Mouse (Mus musculus) intestine, postnatal 0 days (tissue): ENCODE measurements around the gene Tnn. TPM values are rescaled to one million over a fixed set of nuclear protein-coding genes. Genes with fewer than 3 reads are reported as not detected.

Experiments used
- ATAC-seq: fragments of 200-750 bp; cut with Nextera tagmentation; 2 replicates; pipeline ENCODE4 v1.8.0; 2017; ENCODE audit warnings: mild to moderate bottlenecking, moderate TSS enrichment, moderate library complexity
- H3K27ac ChIP-seq: fragments of 300-500 bp; sonication (generic); 2 replicates; pipeline ENCODE4 v1.5.1; 2014; ENCODE audit warnings: mild to moderate bottlenecking, low read depth, low read length, moderate library complexity
- H3K27me3 ChIP-seq: fragments of 300-500 bp; sonication (generic); replicated peaks from 2 replicates; pipeline ENCODE4 v1.6.1; 2014; ENCODE audit warnings: low read length, mixed read lengths; ENCODE audit not compliant: control insufficient read depth, insufficient read depth
- H3K36me3 ChIP-seq: fragments of 300-500 bp; sonication (generic); 2 replicates; pipeline ENCODE4 v1.6.1; 2014; ENCODE audit warnings: mild to moderate bottlenecking, moderate library complexity; ENCODE audit not compliant: control insufficient read depth, insufficient read depth
- H3K4me1 ChIP-seq: fragments of 300-500 bp; sonication (generic); replicated peaks from 2 replicates; pipeline ENCODE4 v1.6.1; 2014; ENCODE audit warnings: antibody characterized with exemption, low read length, mixed read lengths; ENCODE audit not compliant: control insufficient read depth, insufficient read depth
- H3K4me2 ChIP-seq: fragments of 300-500 bp; sonication (generic); replicated peaks from 2 replicates; pipeline ENCODE4 v1.6.1; 2014; ENCODE audit warnings: low read depth, mild to moderate bottlenecking, moderate library complexity
- H3K4me3 ChIP-seq: fragments of 300-500 bp; sonication (generic); 2 replicates; pipeline ENCODE4 v1.5.1; 2014; ENCODE audit warnings: low read depth, low read length
- H3K9ac ChIP-seq: fragments of 300-500 bp; sonication (generic); 2 replicates; pipeline ENCODE4 v1.6.1; 2014; ENCODE audit warnings: mild to moderate bottlenecking, low read depth, low read length
- H3K9me3 ChIP-seq: fragments of 300-500 bp; sonication (generic); 2 replicates; pipeline ENCODE4 v1.6.1; 2016; ENCODE audit warnings: mixed run types; ENCODE audit not compliant: control insufficient read depth
- CTCF ChIP-seq: sonication (generic); IDR thresholded peaks from 2 replicates; pipeline ENCODE4 v1.5.1; 2016; ENCODE audit warnings: low read depth, mild to moderate bottlenecking, control low read depth, antibody characterized with exemption, moderate library complexity
- WGBS: fragments of 180-500 bp; shearing (Covaris S2); extraction: QIAGEN DNeasy Blood & Tissue Kit; methylation state at CpG from one replicate; pipeline ENCODE4 v1.1.7; 2014; 5-methylcytosine and 5-hydroxymethylcytosine counted together
- polyA plus RNA-seq: library from polyadenylated mRNA; unstranded; fragments of >200 nt; fragmentation: Nextera tagmentation; extraction: Ambion mirVana; gene quantifications from 2 replicates; pipeline ENCODE4 v1.2.1, GENCODE M21; 2015

The Tnn gene
- polyA plus RNA-seq, 1 experiment from 2014 or later, result 1.9 TPM

GRCm38 (mm10) chr1:160041264-160041775 is 112.1 kb downstream of the Tnn start:
- no peak for TF ChIP-seq CTCF
- Histone ChIP-seq H3K9ac (no peak overlapping the region), H3K4me1 (peaks cover 4% of the 10 kb centered on the region), H3K36me3 (no peaks in the 10 kb centered on the region), H3K4me3 (no peak overlapping the region), H3K27ac (no peak overlapping the region), H3K9me3 (no peaks in the 10 kb centered on the region), H3K27me3 (no peaks in the 10 kb centered on the region), H3K4me2 (no peak overlapping the region)
- WGBS, result 92% methylated on average over 7 of the region's 7 CpGs
- ATAC-seq, result no peak

- 58% methylated on average over 7 of the region's 7 CpGs for WGBS
- Histone ChIP-seq H3K27ac (no peak overlapping the region), H3K9ac (no peak overlapping the region), H3K4me3 (no peak overlapping the region), H3K27me3 (no peaks in the 10 kb centered on the region), H3K36me3 (no peaks in the 10 kb centered on the region), H3K4me1 (peaks cover 4% of the 10 kb centered on the region), H3K9me3 (no peaks in the 10 kb centered on the region), H3K4me2 (no peak overlapping the region)
- no peak for ATAC-seq
- no peak for TF ChIP-seq CTCF
Measured at GRCm38 (mm10) chr1:160039951-160040645, 113.3 kb downstream of the Tnn start.

DNA sequence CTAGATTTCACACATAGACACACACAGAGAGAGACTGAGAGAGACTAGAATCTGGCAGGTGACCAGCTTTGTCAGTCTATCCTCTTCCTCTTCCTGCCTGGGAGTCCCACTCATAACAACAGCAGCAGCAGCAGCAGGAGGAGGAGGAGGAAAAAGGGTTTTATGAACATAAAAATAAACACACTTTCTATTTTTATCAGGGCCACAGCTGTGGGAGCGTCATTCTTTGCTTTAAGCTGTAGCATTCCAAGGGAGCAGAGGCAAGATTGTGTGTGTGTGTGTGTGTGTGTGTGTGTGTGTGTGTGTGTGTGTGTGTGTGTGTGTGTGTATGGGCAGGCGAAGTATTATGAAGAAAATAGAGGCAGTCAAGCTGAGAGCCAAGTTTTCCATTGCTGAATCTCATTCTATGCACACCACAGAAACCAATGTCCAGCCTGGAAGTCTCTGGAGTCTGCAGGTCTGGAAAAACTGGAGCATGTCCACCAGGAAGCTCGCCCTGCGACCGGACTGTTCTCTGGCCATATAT is 116.3 kb downstream of the Tnn start:
- WGBS, result 36% methylated on average over 5 of the region's 5 CpGs
- H3K9me3 ChIP-seq, result no peaks in the 10 kb centered on the region
- H3K27ac ChIP-seq, result 0 out of 2 replicates have a peak overlapping the region, but pooled peaks have one; percentile 28
- no peak overlapping the region for H3K4me3 ChIP-seq
- H3K4me1 ChIP-seq, result no peaks in the 10 kb centered on the region
- TF ChIP-seq CTCF, result no peak
- no peaks in the 10 kb centered on the region for H3K36me3 ChIP-seq
- no peak overlapping the region for H3K4me2 ChIP-seq
- H3K9ac ChIP-seq, result no peak overlapping the region
- no peaks in the 10 kb centered on the region for H3K27me3 ChIP-seq
- no peak for ATAC-seq

DNA sequence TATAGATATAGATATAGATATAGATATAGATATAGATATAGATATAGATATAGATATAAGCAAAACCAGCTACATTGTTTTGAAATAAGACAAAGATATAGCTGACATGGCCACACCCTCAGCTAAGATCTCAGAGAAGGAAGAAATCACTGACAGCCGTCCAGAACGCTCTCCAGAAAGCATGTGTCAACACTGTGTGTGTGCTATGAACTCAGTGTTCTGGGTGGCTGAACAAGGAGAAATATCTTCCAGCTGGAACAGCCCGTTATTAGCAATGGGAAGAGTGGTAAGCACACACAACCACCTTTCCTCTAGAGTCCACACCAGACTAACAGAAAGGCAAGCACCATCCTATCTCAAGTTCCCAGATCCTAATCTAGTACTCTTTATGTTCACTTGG is 117.8 kb downstream of the Tnn start:
- H3K9me3 ChIP-seq, result no peaks in the 10 kb centered on the region
- H3K27me3 ChIP-seq, result no peaks in the 10 kb centered on the region
- H3K4me1 ChIP-seq, result no peaks in the 10 kb centered on the region
- no peak for ATAC-seq
- no peak overlapping the region for H3K27ac ChIP-seq
- no peak for TF ChIP-seq CTCF
- H3K9ac ChIP-seq, result no peak overlapping the region
- no peak overlapping the region for H3K4me3 ChIP-seq
- no peak overlapping the region for H3K4me2 ChIP-seq
- H3K36me3 ChIP-seq, result no peaks in the 10 kb centered on the region
- WGBS, result 38% methylated on average over 3 of the region's 3 CpGs

Other genes starting within 250 kb of the Tnn start
- 9.6 and 13.4 TPM in 2 replicates for gene 4930523C07Rik, start 109.2 kb downstream of the Tnn start, polyA plus RNA-seq
- 226 and 233 TPM in 2 replicates for gene Mrps14, start 41.6 kb upstream of the Tnn start, polyA plus RNA-seq
- gene Cacybp, start 59.3 kb upstream of the Tnn start, polyA plus RNA-seq, result 98.0 and 104 TPM in 2 replicates